ENCODE assay signal across 22 mouse cellular contexts in the genomic region with DNA sequence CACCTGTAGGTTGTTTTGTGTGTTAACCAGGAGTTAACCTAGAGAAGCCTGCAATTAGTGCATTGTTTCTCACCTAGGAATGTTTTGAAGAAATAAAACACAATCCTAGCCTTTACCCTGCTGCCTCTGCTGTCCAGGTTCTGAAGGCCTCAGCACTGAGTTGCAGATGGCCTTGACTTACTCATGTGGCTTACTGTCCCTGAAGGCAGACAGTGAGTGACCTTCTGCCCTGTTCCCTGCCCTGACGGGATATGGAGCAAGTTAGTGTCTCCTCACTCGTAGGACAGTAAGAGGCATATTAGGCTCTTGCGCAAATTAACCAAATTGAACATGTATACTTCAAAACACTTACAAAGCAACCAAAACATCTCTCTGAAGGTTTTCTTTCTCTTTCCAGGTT.
"Had no signal": no experiment of that assay in that cellular context is flagged by ENCODE, and none has a peak within 500 bp of the region (broad histone marks: within the 10 kb centered on the region; RNA-seq: fewer than 3 reads in every experiment).

No protein-coding gene starts in this region.

- H3K27me3 ChIP-seq: limb, embryonic 12.5 days; limb, embryonic 15.5 days; liver, embryonic 15.5 days; midbrain, embryonic 12.5 days; midbrain, embryonic 15.5 days; neural tube, embryonic 12.5 days; neural tube, embryonic 15.5 days had no signal

- H3K4me1 ChIP-seq: limb, embryonic 12.5 days; limb, embryonic 15.5 days; liver, embryonic 15.5 days; midbrain, embryonic 12.5 days; midbrain, embryonic 15.5 days; neural tube, embryonic 12.5 days; neural tube, embryonic 15.5 days had no signal

- H3K4me2 ChIP-seq: limb, embryonic 12.5 days; limb, embryonic 15.5 days; liver, embryonic 15.5 days; midbrain, embryonic 12.5 days; midbrain, embryonic 15.5 days; neural tube, embryonic 12.5 days; neural tube, embryonic 15.5 days had no signal

- H3K36me3 ChIP-seq: liver, embryonic 15.5 days; midbrain, embryonic 15.5 days; neural tube, embryonic 12.5 days; neural tube, embryonic 15.5 days had no signal

- ATAC-seq: midbrain, embryonic 15.5 days had no signal

- H3K9ac ChIP-seq: limb, embryonic 12.5 days; limb, embryonic 15.5 days; liver, embryonic 15.5 days; midbrain, embryonic 12.5 days; midbrain, embryonic 15.5 days; neural tube, embryonic 12.5 days; neural tube, embryonic 15.5 days had no signal

- H3K9me3 ChIP-seq: limb, embryonic 12.5 days; limb, embryonic 15.5 days; liver, embryonic 15.5 days; midbrain, embryonic 12.5 days; midbrain, embryonic 15.5 days; neural tube, embryonic 12.5 days; neural tube, embryonic 15.5 days had no signal

- H3K27ac ChIP-seq: kidney, postnatal 0 days; layer of hippocampus, adult 2 months; limb, embryonic 12.5 days; limb, embryonic 15.5 days; liver, embryonic 15.5 days; macrophage; midbrain, embryonic 12.5 days; midbrain, embryonic 15.5 days; neural tube, embryonic 12.5 days; neural tube, embryonic 15.5 days; stomach, postnatal 0 days had no signal

- H3K4me3 ChIP-seq: layer of hippocampus, adult 2 months; limb, embryonic 12.5 days; limb, embryonic 15.5 days; liver, embryonic 15.5 days; midbrain, embryonic 12.5 days; midbrain, embryonic 15.5 days; neural tube, embryonic 12.5 days; neural tube, embryonic 15.5 days had no signal

- DNase-seq: kidney, postnatal 25 days; layer of hippocampus, adult 9-11 months; left cerebral cortex, postnatal 4 days; lung, adult 2 months; lung, postnatal 14 days; right cerebral cortex, adult 18-20 months; right cerebral cortex, postnatal 14 days; right cerebral cortex, postnatal 4 days; thymus, adult 2 months; thymus, postnatal 14 days; thymus, postnatal 4 days had no signal
